Mouse (Mus musculus) natural killer cell, adult 2 months (primary cell): ENCODE measurements around the gene Alkbh4.
"Not testable (repeated sequence)": the region's sequence is repeated elsewhere in the genome, so short reads cannot be mapped to it uniquely, and the experiment has no call there.

Experiments used
- DNase-seq, 2 experiments: peaks; one replicate each; pipeline ENCODE4 v3.0.0; 2022; ENCODE audit warnings: low spot score in 2 of 2

The Alkbh4 gene

DNA sequence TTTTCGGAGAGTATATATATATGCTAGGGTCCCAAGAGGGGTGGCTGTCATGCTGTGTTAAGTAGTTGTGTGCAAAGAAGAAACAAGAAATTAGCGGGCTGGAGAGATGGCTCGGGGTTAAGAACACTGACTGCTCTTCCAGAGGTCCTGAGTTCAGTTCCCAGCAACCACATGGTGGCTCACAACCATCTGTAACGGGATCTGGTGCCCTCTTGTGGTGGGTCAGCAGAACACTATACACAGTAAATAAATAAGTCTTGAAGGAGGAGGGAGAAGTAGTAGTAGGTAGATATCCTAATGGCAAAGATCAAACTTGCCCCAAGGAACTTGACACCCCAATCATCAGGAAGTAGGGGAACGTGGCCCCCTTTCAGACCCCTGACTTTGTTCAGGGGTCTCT is 6.8 kb downstream of the Alkbh4 start:
- peak in 1 of 2 experiments; percentile 33 for DNase-seq

GRCm38 (mm10) chr5:136143161-136143755 is 7.3 kb downstream of the Alkbh4 start:
- DNase-seq: peak in 1 of 2 experiments; percentile 42

- DNase-seq: no peak
Observed at GRCm38 (mm10) chr5:136144606-136145430, 8.9 kb downstream of the Alkbh4 start.

DNA sequence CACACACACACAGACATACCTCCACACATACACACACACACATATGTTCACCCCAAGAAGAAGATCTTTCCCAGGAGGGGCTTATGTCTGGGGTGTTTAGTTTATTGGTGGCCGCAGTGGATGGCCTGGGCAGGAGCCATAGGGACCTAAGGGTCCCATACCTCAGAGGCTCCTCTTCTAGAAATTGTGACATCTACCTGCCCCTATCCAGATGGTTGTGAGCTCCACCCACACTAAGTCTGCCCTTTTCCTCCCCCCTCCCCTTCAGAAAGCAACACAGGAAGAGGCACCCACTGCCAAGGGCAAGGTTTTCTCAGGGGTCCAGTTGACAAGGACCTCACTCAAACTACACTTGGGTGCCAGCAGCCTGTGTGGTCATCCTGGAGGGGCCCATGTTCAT is 11.0 kb downstream of the Alkbh4 start:
- DNase-seq: peak; percentile 56 to 68

DNA sequence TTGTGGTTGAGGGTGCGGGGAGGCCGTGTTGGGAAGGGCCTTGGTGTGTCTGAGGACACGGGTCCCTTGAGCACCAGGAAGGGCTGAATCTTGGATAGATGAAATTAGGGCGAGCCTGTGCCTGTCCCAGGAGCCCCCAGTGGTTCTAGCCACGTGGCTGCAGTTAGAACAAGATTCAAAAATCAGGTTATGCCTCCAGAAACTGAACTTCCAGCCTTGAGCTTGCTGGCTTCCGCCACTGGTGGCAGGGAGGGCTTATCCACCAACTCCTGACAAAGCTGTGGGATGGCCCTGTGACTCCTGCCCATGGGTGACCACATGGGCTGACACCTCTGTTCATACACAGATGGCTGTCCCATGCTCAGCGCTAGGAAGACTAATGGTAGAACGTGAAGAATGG is 11.8 kb downstream of the Alkbh4 start:
- DNase-seq: no peak

DNA sequence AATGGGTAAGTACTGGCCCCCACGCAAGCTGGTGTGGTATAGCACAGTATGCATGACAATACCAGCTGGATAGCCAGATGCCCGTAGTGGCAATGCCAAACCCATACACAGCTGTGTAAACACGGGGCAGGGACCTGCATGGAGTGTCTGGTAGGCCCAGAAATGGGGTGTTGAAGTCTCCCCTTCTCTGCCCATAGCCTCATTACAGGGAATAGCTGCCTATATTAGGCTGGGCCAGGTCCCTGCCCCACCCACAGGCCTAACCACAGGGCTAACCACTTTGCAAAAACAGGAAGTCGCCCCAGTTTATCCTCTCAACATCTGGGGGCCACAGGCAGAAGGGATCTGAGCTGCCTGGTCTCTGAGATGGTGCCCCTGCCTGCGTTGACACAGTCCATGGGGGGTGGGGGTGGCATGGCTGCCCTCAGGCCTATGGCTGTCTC is 13.2 kb downstream of the Alkbh4 start:
- DNase-seq: peak; percentile 57 to 62

DNA sequence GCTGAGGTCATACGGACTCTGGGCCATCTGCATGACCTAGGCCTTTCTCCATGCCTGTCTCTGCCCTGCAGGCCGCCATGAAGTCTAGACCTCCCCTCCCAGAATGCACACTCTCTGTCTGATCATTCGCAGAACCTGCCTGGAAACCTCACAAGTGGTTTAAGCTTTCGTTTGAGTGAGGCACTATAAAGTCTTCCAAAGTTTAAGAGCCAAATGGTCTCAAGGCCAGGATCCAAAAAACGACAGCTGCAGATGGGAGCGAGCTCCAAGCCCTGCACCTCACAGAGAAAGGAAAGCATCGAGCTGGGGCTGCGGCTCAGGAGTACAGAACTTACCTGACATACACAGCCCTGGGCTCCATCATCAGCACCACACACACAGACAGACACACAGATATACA is 16.4 kb downstream of the Alkbh4 start:
- no peak for DNase-seq

GRCm38 (mm10) chr5:136155399-136155798 is 19.5 kb downstream of the Alkbh4 start:
- DNase-seq: no peak

DNA sequence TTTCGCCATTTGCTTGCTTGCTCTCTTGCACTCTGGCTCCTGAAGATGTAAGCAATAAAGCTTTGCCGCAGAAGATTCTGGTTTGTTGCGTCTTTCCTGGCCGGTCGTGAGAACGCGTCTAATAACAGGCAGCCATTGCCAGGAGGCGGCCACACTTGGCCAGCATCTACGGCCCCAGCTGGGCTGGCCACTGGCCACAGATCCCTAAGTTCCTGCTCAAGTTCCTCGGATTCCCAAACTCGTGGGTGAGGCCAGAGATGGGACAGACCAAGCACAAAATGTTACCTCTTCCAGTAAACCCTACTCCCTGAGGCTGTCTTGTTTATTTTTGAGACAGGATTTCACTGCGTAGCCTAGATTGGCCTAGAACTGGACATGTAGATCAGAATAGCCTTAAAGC is 24.1 kb downstream of the Alkbh4 start:
- not testable (repeated sequence) for DNase-seq

DNA sequence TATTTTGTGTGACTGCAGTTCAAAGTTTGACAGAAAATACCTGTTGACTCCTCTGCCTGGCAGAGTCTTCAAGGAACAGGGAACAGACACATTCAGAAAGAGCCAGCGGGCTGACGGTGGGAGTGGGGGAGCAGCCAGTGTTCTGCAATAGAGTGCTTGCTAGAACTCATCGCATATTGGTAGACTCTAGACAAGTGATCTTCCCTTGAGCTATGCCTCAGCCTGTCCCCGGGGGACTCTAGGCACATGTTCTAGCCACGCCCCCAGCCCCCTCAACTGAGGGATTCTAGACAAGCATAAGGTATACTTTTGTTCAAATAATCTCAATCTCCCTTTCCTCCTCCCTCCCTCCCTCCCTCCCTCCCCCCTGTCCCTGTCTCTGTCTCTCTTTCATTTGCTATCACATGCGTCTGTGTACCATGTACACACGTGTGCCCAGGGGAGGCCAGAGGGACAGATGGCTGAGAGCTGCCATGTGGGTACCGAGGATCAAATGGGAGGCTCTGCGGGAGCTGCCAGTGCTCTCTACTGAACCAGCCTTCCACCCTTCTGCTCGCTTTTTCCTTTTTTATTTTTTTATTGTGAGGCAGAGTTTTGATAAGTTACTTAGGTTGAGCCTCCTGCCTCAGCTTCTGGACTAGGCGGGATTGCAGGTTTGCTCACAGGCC is 28.0 kb downstream of the Alkbh4 start:
- DNase-seq: no peak

- no peak for DNase-seq
Observed at GRCm38 (mm10) chr5:136165246-136165645, 29.3 kb downstream of the Alkbh4 start.

- no peak for DNase-seq
Observed at GRCm38 (mm10) chr5:136167296-136167695, 31.4 kb downstream of the Alkbh4 start.

GRCm38 (mm10) chr5:136168071-136168470 is 32.1 kb downstream of the Alkbh4 start:
- no peak for DNase-seq

DNA sequence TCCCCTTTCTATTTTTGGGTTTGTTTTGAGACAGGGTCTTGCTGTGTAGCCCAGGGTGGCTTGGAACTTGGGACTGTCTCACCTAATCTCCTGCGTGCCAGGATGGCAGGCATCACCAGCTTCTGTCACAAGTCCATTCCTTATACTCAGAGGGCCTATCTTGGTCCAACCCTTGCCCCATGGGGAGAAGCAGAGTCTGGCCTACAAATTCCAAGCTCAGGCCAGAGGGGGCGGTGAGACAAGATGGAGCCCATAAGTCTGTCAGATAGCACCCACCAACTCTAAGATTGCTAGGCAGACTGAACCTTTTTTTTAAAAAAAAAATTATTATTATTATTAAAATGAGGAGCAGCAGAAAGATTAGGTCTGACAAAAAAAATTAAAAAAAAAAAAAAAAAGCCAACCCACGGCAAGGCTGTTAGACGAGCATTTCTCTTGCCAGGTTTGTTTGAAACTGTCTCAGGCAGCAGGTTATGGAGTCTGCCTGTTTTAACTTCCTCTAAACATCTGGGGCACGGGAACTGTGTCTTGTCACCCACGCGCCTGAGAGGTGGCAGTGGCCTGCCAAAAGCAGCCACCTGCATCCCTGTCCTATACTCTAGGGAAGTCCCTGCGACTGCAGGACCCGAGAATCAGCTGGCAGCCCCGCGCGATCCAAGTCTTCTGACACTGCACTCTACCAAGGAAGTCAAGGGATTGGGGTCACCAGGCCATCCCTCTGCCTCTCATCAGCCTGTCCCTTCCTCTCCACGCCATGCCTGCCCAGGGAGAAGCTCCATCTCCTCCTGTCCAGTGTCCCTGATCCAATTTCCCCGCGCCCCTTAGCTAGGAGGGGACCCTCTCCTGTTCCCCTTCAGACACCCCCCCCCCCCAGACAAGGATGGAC is 33.9 kb downstream of the Alkbh4 start:
- peak; percentile 40 to 66 for DNase-seq

- peak; percentile 86 to 87 for DNase-seq
Observed at GRCm38 (mm10) chr5:136170512-136171362, 34.8 kb downstream of the Alkbh4 start, which contains the start of gene Orai2. Gene Orai2 (minus strand): TSS chr5:136170713.

DNA sequence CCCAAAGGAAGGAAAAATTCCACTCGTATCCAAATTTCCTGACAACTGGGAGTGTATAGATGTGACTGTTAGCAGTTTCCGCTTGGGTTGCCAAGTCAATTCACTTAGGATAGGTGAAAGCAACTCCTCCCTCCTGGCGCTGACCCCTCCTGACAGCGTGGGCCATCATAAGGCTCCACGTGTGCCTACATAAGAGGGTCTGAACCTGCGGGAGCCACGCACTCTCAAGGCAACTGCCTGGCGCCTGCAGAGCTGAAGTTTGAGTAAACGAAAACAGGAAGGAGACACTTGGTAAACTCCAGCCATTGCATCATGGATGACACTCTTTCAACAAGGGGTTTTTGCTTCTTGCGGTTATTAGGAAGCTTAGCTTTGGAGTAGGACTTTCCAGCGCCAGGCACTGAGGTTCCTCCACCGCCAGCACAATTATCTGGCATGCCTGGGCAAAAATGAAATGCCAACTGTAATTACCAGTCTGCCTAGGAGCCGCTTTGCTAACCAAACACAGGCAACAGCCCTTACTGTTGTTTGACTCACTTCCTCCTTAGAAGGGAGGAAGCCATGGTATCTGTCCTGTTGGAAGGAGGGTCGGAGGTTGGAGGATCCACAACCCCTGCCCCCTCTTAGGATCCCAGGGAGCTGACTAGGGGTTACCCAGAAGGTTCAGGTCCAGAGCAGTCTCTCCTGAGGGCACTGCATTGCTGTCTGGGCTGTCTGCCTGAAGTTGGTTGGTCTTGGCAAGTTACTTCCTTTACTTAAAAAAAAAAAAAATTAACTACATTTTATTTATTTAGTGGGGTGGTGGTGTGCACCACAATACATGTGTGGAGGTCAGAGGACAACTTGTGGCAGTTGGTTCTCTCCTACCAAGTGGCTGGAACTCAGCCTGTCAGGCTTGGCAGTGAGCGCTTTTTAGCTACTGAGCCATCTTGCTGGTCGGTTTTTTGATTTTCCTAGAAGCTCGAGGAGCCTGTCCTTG is 35.7 kb downstream of the Alkbh4 start:
- peak; percentile 41 to 52 for DNase-seq

GRCm38 (mm10) chr5:136172939-136173338 is 37.0 kb downstream of the Alkbh4 start:
- no peak for DNase-seq

GRCm38 (mm10) chr5:136173606-136174463 is 37.9 kb downstream of the Alkbh4 start:
- DNase-seq: peak in 1 of 2 experiments; percentile 22
